Mouse (Mus musculus): Measurements from ENCODE around the gene Rcbtb2.

The Rcbtb2 gene

DNA sequence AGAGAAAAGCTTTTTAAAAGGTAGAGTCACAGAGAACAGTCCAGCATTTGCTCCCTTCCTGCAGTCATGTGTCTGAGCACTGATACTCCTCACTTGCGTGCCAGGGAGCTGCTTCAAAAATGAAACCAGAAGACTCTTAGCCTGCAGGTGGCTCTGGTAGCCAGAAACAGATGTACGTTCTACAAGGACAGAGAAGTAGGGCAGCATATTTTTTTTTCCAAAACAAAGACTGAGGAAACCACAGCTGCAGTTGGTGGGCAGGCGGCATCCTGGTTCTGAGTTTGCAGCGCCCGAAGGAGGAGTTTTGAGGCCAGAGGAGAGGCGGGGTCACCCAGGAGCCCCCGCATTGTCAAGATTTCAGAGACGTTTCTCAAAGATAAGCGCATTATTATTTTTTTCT is 5.9 kb upstream of the Rcbtb2 start:
- DNase-seq (ENCODE audit: low spot score): no peak

DNA sequence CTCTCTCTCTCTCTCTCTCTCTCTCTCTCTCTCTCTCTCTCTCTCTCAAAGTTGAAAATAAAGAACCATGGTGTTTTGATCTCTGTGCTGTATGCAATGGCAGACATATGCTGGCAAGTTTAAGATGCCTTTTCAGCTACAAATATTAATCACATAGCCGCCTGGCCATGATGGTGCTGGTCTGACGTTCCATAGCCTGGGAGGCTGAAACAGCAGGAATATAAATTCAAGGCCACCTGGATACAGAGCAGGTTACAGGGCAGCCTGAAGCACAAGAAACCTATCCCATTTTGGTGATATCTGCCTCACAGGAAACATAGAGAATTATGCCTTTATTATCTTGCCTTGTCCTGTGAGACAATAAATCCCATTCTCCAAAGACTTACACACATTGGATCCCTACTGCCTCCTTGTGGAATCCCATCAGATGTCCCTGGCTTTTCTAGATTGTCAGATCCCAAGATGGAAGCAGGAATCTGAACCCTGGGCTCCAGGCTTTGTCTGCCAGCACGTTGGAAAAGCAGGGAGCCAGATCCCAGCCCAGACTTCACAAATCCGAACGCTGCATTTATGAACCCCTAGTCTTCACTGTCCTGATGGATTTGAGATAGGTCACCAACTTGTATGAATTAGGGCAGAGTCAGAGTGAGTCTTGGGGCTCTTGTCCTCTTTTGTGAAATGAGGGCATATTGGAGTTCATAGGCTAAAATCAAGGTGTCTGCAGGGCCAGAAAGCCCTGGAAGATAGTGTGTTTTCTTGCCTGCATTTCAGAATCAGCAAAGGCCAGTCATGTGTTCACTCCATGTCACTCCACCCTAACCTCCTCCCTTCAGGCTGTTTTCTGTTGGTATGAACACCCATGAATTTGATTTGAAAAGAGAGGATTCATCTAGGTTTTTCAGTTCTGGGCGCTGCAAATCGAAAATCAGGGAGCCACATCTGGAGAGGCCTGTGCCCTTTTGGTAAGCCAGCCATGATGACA is 5.1 kb upstream of the Rcbtb2 start:
- DNase-seq (ENCODE audit: low spot score): no peak

GRCm38 (mm10) chr14:73118482-73119347 is 4.1 kb upstream of the Rcbtb2 start:
- DNase-seq (ENCODE audit: low spot score): no peak

DNA sequence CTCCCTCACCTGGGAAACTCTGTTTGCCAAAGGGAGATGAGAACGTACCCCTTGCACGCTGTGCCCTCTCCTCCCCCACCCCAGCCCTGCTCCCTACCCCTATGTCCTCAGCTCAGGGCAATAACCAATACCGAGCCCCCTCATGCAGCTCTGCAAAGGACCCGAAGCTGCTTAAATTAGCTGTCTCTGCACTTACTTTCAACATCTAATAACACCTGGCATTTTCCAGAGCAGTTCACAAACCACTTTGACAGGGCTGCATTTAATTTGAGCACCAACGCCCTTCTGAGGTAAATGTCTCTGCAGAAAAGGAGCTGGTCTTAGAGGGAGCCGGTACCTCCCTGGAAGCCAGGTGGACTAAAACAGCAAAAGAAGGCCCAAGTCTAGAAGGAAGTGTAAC is 3.4 kb upstream of the Rcbtb2 start:
- no peak for DNase-seq (ENCODE audit: low spot score)

DNA sequence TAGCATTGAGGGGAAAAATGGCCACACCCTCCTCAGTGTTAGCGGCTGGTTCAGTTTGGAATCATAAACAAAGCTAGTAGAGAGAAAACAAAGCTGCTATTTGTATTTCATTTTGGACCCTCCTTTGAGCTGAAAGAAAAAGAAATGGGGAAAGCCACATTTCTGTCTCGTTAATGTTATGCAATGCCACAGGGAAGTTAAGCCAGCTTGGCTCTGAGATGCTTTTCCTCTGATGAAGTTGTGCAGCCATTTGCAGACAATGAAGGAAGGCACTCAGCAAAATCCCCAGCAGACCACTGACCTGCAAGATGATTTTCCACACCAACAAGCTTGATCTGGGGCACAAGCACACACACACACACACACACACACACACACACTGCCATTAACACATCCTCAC is 2.9 kb upstream of the Rcbtb2 start:
- DNase-seq (ENCODE audit: low spot score): no peak

- no peak for DNase-seq (ENCODE audit: low spot score)
Measured at GRCm38 (mm10) chr14:73122211-73122922, 470 bp upstream of the Rcbtb2 start.

GRCm38 (mm10) chr14:73123381-73123780 is 544 bp downstream of the Rcbtb2 start:
- DNase-seq (ENCODE audit: low spot score): peak; percentile 11

- peak; percentile 23 for DNase-seq (ENCODE audit: low spot score)
Measured at GRCm38 (mm10) chr14:73123786-73124185, 949 bp downstream of the Rcbtb2 start.

DNA sequence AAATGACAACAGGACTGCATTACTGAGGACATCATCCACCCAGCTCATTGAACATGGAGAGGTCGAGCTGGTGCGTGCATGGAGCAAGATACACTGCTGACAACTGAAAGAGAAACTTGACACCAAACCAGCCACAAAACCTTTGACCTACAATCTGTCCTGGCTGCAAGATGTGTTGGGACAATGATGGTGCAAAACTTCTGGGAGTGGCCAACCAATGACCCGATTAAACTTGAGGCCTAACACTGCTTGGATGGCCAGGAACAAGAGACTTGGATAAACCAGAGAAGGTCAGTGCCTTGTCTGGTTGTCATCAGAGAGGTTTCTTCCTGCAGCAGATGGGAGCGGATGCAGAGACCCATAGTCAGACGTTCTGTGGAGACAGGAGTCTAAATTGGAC is 7.7 kb downstream of the Rcbtb2 start:
- DNase-seq (ENCODE audit: low spot score): no peak

- no peak for DNase-seq (ENCODE audit: low spot score)
Measured at GRCm38 (mm10) chr14:73131856-73132410, 9.1 kb downstream of the Rcbtb2 start.

- no peak for DNase-seq (ENCODE audit: low spot score)
Measured at GRCm38 (mm10) chr14:73132731-73133130, 9.9 kb downstream of the Rcbtb2 start.

GRCm38 (mm10) chr14:73137234-73137633 is 14.4 kb downstream of the Rcbtb2 start:
- DNase-seq (ENCODE audit: low spot score): no peak

GRCm38 (mm10) chr14:73138483-73138882 is 15.6 kb downstream of the Rcbtb2 start:
- DNase-seq (ENCODE audit: low spot score): no peak

- no peak for DNase-seq (ENCODE audit: low spot score)
Measured at GRCm38 (mm10) chr14:73139866-73140265, 17.0 kb downstream of the Rcbtb2 start.

GRCm38 (mm10) chr14:73141800-73142199 is 19.0 kb downstream of the Rcbtb2 start:
- DNase-seq (ENCODE audit: low spot score): no peak

GRCm38 (mm10) chr14:73142421-73142895 is 19.6 kb downstream of the Rcbtb2 start:
- DNase-seq (ENCODE audit: low spot score): no peak

- peak; percentile 86 for DNase-seq (ENCODE audit: low spot score)
Measured at GRCm38 (mm10) chr14:73142896-73143709, 20.3 kb downstream of the Rcbtb2 start.

- no peak for DNase-seq (ENCODE audit: low spot score)
Measured at GRCm38 (mm10) chr14:73143710-73144420, 21.0 kb downstream of the Rcbtb2 start.

- DNase-seq (ENCODE audit: low spot score): no peak
Measured at GRCm38 (mm10) chr14:73145531-73145930, 22.7 kb downstream of the Rcbtb2 start.

DNA sequence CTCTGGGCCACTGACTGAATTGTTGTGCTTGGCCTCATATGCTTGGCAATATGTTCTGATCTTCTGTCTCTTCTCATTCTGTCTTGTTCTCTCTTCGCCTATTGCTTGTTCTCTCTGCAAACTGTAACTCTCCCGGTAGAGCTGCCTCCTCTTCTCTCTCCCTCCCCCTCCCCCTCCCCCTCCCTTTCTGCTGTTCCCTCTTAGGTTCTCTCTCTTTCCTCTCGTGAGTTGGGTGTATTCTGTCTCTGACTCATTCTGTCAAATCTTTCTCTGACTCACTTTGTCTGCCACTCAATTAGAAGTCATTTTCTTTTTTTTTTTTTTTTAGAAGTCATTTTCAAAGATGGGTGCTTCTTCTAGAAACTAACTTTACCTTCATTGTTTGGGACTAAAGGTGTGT is 23.9 kb downstream of the Rcbtb2 start:
- DNase-seq (ENCODE audit: low spot score): no peak

Data from testis, postnatal 10 days (tissue).